Mouse (Mus musculus) C2C12 (cell line): ENCODE data around the gene Mon1a. TPM values are rescaled to one million over a fixed set of nuclear protein-coding genes. Genes with fewer than 3 reads are reported as not detected.

Experiments
- H3K27me3 ChIP-seq: one replicate; pipeline ENCODE4 v1.6.1; 2011; ENCODE audit not compliant: control insufficient read depth, insufficient read depth, insufficient read length
- H3K36me3 ChIP-seq: one replicate; pipeline ENCODE4 v1.6.1; 2011; ENCODE audit not compliant: control insufficient read depth, insufficient read depth
- H3K4me3 ChIP-seq: one replicate; pipeline ENCODE4 v1.5.1; 2011; ENCODE audit warnings: mild to moderate bottlenecking, control low read depth; ENCODE audit not compliant: poor library complexity, insufficient read depth, severe bottlenecking
- H3K79me2 ChIP-seq: one replicate; pipeline ENCODE4 v1.6.1; 2011; ENCODE audit not compliant: control insufficient read depth, insufficient read depth
- H3K79me3 ChIP-seq: one replicate; pipeline ENCODE4 v1.6.1; 2011; ENCODE audit warnings: low read depth, control low read depth
- H3ac ChIP-seq: one replicate; pipeline ENCODE3; 2011; ENCODE audit warnings: low read depth; ENCODE audit not compliant: control insufficient read depth, insufficient read length
- CEBPB ChIP-seq: IDR thresholded peaks from one replicate; pipeline ENCODE4 v1.6.1; 2011; ENCODE audit warnings: low read depth, mild to moderate bottlenecking, control low read depth, moderate library complexity
- CTCF ChIP-seq: IDR thresholded peaks from one replicate; pipeline ENCODE4 v1.5.1; 2011; ENCODE audit not compliant: control insufficient read depth, insufficient read depth, insufficient read length
- FOSL1 ChIP-seq: IDR thresholded peaks from one replicate; pipeline ENCODE4 v1.8.0; 2011; ENCODE audit warnings: mild to moderate bottlenecking, low read length; ENCODE audit not compliant: poor library complexity, insufficient read depth, severe bottlenecking
- MAX ChIP-seq: IDR thresholded peaks from one replicate; pipeline ENCODE4 v1.6.1; 2011; ENCODE audit warnings: mild to moderate bottlenecking, control low read depth
- MYOD1 ChIP-seq: IDR thresholded peaks from one replicate; pipeline ENCODE4 v1.6.1; 2011; ENCODE audit warnings: low read depth; ENCODE audit not compliant: control insufficient read depth, insufficient read length
- MYOG ChIP-seq: IDR thresholded peaks from one replicate; pipeline ENCODE4 v1.6.1; 2011; ENCODE audit not compliant: control insufficient read depth, insufficient read length; ENCODE audit errors: extremely low read depth
- USF1 ChIP-seq: IDR thresholded peaks from one replicate; pipeline ENCODE4 v1.6.1; 2011; ENCODE audit warnings: low read depth, mild to moderate bottlenecking, control low read depth, moderate library complexity
- polyA plus RNA-seq: library from polyadenylated mRNA; unstranded; fragments of >200 nt; fragmentation: generic; extraction: Trizol; gene quantifications from one replicate; pipeline ENCODE4 v1.2.1, GENCODE M21; 2012; ENCODE audit warnings: missing spikeins

The Mon1a gene
- polyA plus RNA-seq, 1 experiment: 7.7 TPM

DNA sequence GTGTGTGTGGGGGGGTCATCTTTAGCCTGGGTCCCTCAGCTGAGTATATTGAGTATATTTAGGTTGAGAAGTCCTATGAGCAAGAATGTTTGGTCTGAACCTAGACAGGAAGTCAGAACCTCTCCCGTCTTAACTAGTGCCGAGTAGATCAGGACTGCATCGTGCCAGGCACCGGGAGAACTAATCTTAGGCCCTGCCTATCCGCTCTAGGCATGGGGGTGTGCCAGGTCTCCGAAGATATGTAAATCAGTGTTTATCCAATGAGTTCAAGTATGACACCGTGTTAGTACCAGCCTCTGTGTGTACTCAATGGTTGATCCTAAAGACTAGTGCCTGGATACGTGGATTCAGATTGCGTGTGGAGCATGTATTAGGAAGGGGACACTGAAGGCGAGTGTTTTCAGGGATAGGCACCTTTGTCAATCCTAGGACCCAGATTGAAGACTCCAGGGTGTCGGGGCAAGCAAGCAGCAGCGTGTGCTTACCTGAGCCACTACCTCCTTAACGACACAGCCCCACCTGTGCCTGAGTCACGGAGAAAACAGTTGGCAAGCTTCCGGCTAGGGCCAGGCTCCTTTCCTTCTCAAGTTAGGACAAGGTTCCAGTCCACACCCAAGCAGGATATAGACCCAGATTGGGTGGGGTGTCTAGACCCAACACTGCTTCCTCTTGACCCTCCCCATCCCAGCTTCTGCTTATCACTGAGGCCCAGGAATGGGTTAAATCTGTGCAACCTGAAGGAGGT, 22.2 kb downstream of the Mon1a start:
- Histone ChIP-seq H3K36me3 (no peaks in the 10 kb centered on the region), H3K27me3 (peaks cover 12% of the 10 kb centered on the region), H3K79me2 (no peaks in the 10 kb centered on the region), H3K4me3 (no peak overlapping the region), H3ac (no peak overlapping the region), H3K79me3 (no peaks in the 10 kb centered on the region)
- TF ChIP-seq FOSL1: no peak
- no peak for TF ChIP-seq CEBPB
- no peak for TF ChIP-seq MYOG
- TF ChIP-seq MAX: no peak
- TF ChIP-seq CTCF: no peak
- TF ChIP-seq USF1: no peak
- no peak for TF ChIP-seq MYOD1

- H3K27me3 ChIP-seq: peaks cover 16% of the 10 kb centered on the region
- H3K79me3 ChIP-seq: no peaks in the 10 kb centered on the region
- no peak for TF ChIP-seq MYOG
- no peak for TF ChIP-seq MAX
- TF ChIP-seq FOSL1: no peak
- no peak for TF ChIP-seq CTCF
- no peak for TF ChIP-seq MYOD1
- no peak for TF ChIP-seq CEBPB
- no peak for TF ChIP-seq USF1
- no peaks in the 10 kb centered on the region for H3K36me3 ChIP-seq
- H3K79me2 ChIP-seq: no peaks in the 10 kb centered on the region
- H3K4me3 ChIP-seq: no peak overlapping the region
- no peak overlapping the region for H3ac ChIP-seq
Observed at GRCm38 (mm10) chr9:107914764-107915420, 26.9 kb downstream of the Mon1a start.

DNA sequence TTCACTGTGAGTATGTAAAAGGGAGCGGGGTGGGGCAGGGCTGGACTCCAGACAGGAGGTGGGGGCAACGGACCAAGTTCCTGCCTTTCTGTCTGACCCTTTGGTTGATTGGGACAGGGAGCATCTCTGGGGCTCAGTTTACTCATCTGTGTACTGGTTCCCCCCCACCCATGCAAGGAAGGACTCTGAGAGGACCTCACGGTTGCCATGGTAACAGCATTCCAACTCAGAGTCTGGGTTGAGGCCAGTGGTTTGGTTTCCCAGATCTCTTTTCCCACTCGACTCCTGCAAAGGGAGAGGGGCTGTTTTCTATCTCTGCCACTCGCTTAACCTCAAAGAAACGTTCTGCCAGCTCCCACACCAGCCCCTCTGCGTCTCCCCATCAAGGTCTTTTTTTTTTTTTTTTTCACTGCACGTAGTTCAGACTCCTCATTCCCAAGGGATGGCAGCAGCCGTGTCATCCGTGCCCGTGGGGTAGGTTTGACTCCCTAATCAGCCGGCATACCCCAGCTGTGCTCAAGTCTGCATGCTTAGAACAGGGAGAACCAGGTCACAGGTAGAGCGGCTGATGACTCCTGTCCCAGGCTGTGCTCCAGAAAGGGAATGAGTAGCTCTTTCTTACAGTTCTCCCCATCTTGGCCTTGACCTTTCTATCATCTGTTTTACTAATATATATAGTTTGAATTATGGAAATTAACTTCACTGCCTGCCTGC, 30.1 kb downstream of the Mon1a start:
- H3K79me3 ChIP-seq: no peaks in the 10 kb centered on the region
- H3K36me3 ChIP-seq: no peaks in the 10 kb centered on the region
- no peak overlapping the region for H3ac ChIP-seq
- TF ChIP-seq MYOG (no peak), MYOD1 (no peak), CTCF (no peak), MAX (no peak), CEBPB (no peak), USF1 (no peak), FOSL1 (no peak)
- H3K4me3 ChIP-seq: no peak overlapping the region
- peaks cover 11% of the 10 kb centered on the region for H3K27me3 ChIP-seq
- no peaks in the 10 kb centered on the region for H3K79me2 ChIP-seq

- no peaks in the 10 kb centered on the region for H3K79me3 ChIP-seq
- no peak overlapping the region for H3ac ChIP-seq
- no peaks in the 10 kb centered on the region for H3K36me3 ChIP-seq
- no peak overlapping the region for H3K4me3 ChIP-seq
- TF ChIP-seq FOSL1 (no peak), CEBPB (no peak), CTCF (no peak), MYOG (no peak), MYOD1 (no peak), USF1 (no peak), MAX (no peak)
- peaks cover 11% of the 10 kb centered on the region for H3K27me3 ChIP-seq
- H3K79me2 ChIP-seq: no peaks in the 10 kb centered on the region
Observed at GRCm38 (mm10) chr9:107918884-107919283, 30.9 kb downstream of the Mon1a start.

DNA sequence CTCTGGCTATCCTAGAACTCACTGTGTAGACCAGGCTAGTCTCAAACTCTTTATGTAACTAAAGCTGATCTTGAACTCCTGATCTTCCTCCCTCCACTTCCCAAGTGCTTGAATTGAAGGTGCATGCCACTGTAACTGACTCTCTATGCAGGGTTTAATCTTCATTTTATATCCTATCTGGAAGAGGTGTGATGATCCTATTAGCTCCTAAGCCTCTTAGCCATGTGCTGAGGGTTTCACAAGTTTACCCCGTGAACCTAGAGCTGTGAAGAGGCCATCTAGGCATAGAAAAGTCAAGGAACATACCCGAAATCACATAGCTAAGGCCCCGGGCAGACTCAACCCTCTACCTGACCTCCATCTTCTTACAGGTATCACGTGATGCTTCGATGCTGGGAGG, 31.5 kb downstream of the Mon1a start:
- Histone ChIP-seq H3ac (no peak overlapping the region), H3K4me3 (no peak overlapping the region), H3K79me2 (no peaks in the 10 kb centered on the region), H3K79me3 (no peaks in the 10 kb centered on the region), H3K36me3 (no peaks in the 10 kb centered on the region), H3K27me3 (peaks cover 11% of the 10 kb centered on the region)
- TF ChIP-seq MYOD1 (no peak), USF1 (no peak), FOSL1 (no peak), MAX (no peak), CEBPB (no peak), MYOG (no peak), CTCF (no peak)
